Mouse (Mus musculus) bone marrow, adult 2 months (tissue): ENCODE data around the gene Sdccag8.

Experiments
- CTCF ChIP-seq: fragments of 200-500 bp; IDR thresholded peaks from 2 replicates; pipeline ENCODE4 v1.5.1; 2011; ENCODE audit warnings: low read length, control low read depth; ENCODE audit not compliant: control insufficient read depth, insufficient read depth
- POLR2A ChIP-seq: fragments of 200-500 bp; IDR thresholded peaks from 2 replicates; pipeline ENCODE4 v1.6.1; 2011; ENCODE audit warnings: low read depth, mild to moderate bottlenecking, control low read depth, low read length, borderline replicate concordance; ENCODE audit not compliant: control insufficient read depth

DNA sequence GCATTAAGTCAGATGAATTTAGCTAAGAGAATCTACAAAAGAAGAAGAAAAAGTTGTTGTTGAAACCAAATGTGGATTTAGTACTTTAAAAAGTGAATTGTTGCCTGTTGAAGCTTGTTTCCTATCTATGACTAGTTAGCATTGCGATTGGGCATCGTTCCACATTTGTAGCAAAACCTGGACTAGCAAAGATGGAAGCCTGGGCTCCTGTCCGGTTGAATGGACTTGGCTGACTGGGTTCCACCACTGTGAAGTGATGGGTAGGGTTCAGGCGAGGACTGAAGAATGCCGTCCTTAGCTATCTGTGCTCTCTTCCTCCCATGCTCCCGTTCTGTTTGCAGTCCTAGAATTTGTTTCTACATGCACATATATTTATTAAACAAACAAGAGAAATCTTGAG lies 89.3 kb downstream of the Sdccag8 start:
- no peak for TF ChIP-seq CTCF
- TF ChIP-seq POLR2A, result no peak
